Mouse (Mus musculus): ENCODE results near the gene Pbx3.

DNA sequence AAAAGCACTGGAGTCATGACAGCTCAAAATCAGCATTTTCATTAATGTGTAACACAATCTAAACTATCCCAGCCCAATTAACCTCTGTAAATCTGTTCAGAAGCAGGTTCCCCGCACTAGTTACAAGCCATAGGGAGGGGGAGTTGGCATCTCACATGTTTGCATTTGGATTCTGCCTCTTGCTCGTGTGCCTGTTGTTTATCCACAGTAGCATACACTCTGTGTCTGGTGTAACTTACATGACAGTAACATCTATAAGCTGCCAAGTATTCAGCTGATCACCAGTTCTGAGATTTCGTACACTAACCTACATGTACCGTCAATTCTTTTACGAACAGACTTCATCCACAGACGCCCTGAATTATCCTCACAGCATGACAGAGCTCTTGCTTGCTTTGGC, 147.5 kb downstream of the Pbx3 start:
- TF ChIP-seq CTCF (IDR thresholded peaks at IDR 0.05; ENCODE audit: low read depth, low read length) (no peak), POLR2A (IDR thresholded peaks at IDR 0.05; ENCODE audit: insufficient read depth, low read length) (no peak)
